Mouse (Mus musculus) gastrocnemius, adult 2 months (tissue): ENCODE measurements at regions not wholly inside any gene's neighbourhood (a gene's known extent, or its start where the extent isn't known, plus 50 kb on each side); places are given as distances from the start of the nearest gene placed in this dataset.
A peak's percentile ranks its signal among the peaks of the same experiment; 100 is the strongest.

Experiments used
- DNase-seq: peaks from one replicate; pipeline ENCODE4 v3.0.0; 2022
- H3K27ac ChIP-seq: fragments of 200-600 bp; 2 replicates; pipeline ENCODE4 v1.8.1; 2022; ENCODE audit warnings: mild to moderate bottlenecking
- H3K4me3 ChIP-seq: fragments of 200-600 bp; 2 replicates; pipeline ENCODE4 v1.8.1; 2022; ENCODE audit warnings: mild to moderate bottlenecking, moderate library complexity
- CTCF ChIP-seq: fragments of 200-600 bp; IDR thresholded peaks from 2 replicates; pipeline ENCODE4 v1.8.1; 2022; ENCODE audit warnings: antibody characterized with exemption, mild to moderate bottlenecking, moderate library complexity
- intact Hi-C: fragments of 180-260 bp; cut with DNase I; formaldehyde crosslinking; loops from one replicate; pipeline ENCODE4 v1.15.1; 2025

GRCm38 (mm10) chr4:71911551-71911950 lies 153.8 kb upstream of the Gm11232 start:
- intact Hi-C loops = no loop called here

GRCm38 (mm10) chr4:71875651-71876050 lies 117.9 kb upstream of the Gm11232 start:
- intact Hi-C loops = no loop called here
- TF ChIP-seq CTCF = no peak
- no peak for DNase-seq
- Histone ChIP-seq H3K4me3 (no peak overlapping the region), H3K27ac (no peak overlapping the region)

More at GRCm38 (mm10) chr4:71911551-71911950, 153.8 kb upstream of the Gm11232 start:
- H3K4me3 ChIP-seq = no peak overlapping the region
- no peak for TF ChIP-seq CTCF
- H3K27ac ChIP-seq = no peak overlapping the region
- DNase-seq = no peak

- intact Hi-C loops = no loop called here
- H3K4me3 ChIP-seq = no peak overlapping the region
- no peak overlapping the region for H3K27ac ChIP-seq
- DNase-seq = peak; percentile 17
- TF ChIP-seq CTCF = no peak
These were observed 109.2 kb upstream of the Gm11232 start for GRCm38 (mm10) chr4:71866948-71867347.

- intact Hi-C loops = no loop called here
- DNase-seq = no peak
These were observed 84.1 kb upstream of the Gm11232 start for GRCm38 (mm10) chr4:71841833-71842232.

GRCm38 (mm10) chr4:71840774-71841146 lies 83.0 kb upstream of the Gm11232 start:
- intact Hi-C loops = no loop called here
- Histone ChIP-seq H3K27ac (no peak overlapping the region; the same call in 1 of the 2 replicates), H3K4me3 (no peak overlapping the region)
- no peak for DNase-seq
- TF ChIP-seq CTCF = no peak

More at GRCm38 (mm10) chr4:71841833-71842232, 84.1 kb upstream of the Gm11232 start:
- Histone ChIP-seq H3K4me3 (no peak overlapping the region), H3K27ac (no peak overlapping the region)
- no peak for TF ChIP-seq CTCF

- no peak for DNase-seq
- Histone ChIP-seq H3K27ac (peak overlapping the region; percentile 66; the same call in 1 of the 2 replicates), H3K4me3 (no peak overlapping the region)
- TF ChIP-seq CTCF = no peak
- intact Hi-C loops = no loop called here
These were observed 82.3 kb upstream of the Gm11232 start for GRCm38 (mm10) chr4:71839803-71840773.

- intact Hi-C loops = no loop called here
- DNase-seq = no peak
- no peak overlapping the region for H3K4me3 ChIP-seq
- TF ChIP-seq CTCF = no peak
- peak overlapping the region; percentile 66 for H3K27ac ChIP-seq
These were observed 81.5 kb upstream of the Gm11232 start for GRCm38 (mm10) chr4:71839134-71839802.

- no peak for DNase-seq
- TF ChIP-seq CTCF = no peak
- H3K4me3 ChIP-seq = no peak overlapping the region
- intact Hi-C loops = no loop called here
- no peak overlapping the region for H3K27ac ChIP-seq
These were observed 78.0 kb upstream of the Gm11232 start for GRCm38 (mm10) chr4:71835737-71836136.

- no peak for DNase-seq
- TF ChIP-seq CTCF = no peak
- H3K4me3 ChIP-seq = no peak overlapping the region
- intact Hi-C loops = no loop called here
- no peak overlapping the region for H3K27ac ChIP-seq
These were observed 53.7 kb upstream of the Gm11232 start for GRCm38 (mm10) chr4:71811444-71811843.

GRCm38 (mm10) chr4:71808271-71808670 lies 50.5 kb upstream of the Gm11232 start:
- intact Hi-C loops = no loop called here
- Histone ChIP-seq H3K27ac (no peak overlapping the region), H3K4me3 (no peak overlapping the region)
- DNase-seq = no peak
- TF ChIP-seq CTCF = no peak
